Mouse (Mus musculus): ENCODE results near the gene Kcnh6.
A peak's percentile ranks its signal among the peaks of the same experiment; 100 is the strongest.
"Not testable (repeated sequence)": the region's sequence is repeated elsewhere in the genome, so short reads cannot be mapped to it uniquely, and the experiment has no call there.

The Kcnh6 gene

DNA sequence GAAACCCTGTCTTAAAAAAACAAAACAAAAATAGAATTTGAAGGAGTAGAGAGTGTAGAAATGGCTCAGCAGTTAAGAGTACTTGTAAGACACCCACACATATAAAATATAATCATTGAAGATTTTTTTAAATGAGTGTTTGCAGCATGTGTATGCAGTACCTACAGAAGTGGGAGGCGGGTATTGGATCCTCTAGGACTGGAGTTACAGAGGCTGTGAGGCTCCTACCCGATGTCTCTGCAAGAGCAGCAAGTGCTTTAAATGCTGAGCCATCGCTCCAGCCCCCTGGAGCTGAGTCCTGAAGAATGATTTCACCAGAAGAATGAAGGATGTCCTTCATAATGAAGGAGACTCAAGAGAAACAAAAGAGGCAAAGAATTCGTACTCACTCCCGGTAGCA is 55.8 kb downstream of the Kcnh6 start:
- peak in 1 of 2 experiments; percentile 19 for DNase-seq (ENCODE audit: low spot score in 2 of 2)

DNA sequence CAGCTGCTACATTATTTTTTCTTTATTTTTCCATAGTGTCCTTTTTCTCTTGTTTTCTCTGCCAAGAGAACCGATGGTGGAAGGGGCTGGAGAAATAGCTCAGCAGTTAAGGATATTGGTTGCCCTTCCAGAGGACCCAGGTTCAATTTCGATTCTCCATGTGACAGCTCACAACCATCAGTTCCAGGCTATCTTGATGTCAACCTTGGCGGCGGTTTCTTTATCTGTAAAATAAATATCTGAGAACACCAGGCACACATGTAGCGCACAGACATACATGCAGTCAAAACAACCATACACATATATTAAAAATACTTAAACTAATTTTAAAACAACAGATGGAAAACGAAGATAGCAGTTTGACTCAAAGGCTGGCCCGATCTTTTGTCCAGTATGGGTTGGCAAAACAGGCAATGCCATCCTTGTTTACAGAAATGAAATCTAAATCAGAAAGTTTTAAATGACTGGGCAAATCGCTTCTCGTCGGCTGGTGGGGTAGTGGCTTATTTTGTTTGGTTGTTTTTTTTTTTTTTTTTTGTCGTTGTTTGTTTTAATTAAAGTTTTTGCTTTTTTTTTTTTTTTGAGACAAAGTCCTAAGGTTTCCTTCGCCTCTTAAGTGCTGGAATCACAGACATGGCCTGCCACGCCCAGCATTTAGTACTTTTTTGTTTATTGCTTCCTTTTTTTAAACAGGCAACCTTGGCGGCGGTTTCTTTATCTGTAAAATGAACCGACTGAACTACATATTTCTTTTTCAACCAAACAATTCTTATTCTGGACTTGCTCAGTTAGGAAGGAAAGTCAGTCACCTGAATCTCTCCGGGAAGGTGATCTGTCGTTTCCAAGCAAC is 57.4 kb downstream of the Kcnh6 start:
- no peak for DNase-seq (ENCODE audit: low spot score in 2 of 2)

DNA sequence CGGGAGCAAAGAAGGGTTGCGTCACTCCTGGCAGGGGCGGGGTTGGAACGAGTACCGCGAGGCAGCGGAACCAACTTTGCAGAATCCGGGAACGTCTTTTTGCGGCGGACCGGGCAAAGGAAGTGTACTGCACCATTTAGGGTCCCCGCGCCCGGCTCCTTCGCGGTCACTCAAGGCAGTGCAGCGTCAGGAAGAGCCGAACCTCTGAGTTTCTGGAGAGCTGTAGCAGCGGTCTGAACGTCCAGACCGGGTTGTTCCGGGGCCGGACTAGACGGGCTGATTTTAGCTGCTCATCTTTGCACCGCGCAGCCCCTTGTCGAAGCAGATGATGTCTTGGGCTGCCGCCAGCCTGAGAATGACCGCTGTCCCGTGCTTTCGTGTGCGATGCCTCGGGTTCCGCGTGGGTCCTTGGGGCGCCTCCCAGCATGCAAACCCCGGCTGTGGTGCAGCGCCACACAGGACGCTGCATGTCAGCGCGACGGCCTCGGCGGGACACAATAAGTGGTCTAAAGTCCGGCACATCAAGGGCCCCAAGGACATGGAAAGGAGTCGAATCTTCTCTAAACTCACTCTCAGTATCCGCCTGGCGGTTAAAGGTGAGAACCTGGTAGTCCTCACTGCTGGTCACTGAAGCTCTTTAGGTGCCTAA is 58.1 kb downstream of the Kcnh6 start, which contains the start of gene Taco1:
Gene Taco1 (plus strand): TSS at position 139 of the 649 bp plus-strand sequence.
- peak; percentile 97 for DNase-seq (ENCODE audit: low spot score in 2 of 2)

DNA sequence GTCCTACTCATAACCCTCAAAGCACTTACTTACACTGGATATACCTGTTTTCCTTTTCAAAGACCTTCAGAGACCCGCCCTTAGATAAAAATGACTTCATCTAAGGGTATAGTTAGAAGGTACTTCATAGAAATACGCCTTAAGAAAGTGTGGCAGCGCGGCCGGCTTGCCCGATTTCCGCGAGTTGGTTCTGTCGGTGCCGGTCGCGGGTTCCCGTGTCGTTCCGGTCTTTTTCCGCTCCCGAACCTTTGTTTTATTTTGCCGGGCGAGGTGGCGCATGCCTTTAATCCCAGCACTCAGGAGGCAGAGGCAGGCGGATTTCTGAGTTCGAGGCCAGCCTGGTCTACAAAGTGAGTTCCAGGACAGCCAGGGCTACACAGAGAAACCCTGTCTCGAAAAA is 58.7 kb downstream of the Kcnh6 start:
- not testable (repeated sequence) for DNase-seq (ENCODE audit: low spot score in 2 of 2)

DNA sequence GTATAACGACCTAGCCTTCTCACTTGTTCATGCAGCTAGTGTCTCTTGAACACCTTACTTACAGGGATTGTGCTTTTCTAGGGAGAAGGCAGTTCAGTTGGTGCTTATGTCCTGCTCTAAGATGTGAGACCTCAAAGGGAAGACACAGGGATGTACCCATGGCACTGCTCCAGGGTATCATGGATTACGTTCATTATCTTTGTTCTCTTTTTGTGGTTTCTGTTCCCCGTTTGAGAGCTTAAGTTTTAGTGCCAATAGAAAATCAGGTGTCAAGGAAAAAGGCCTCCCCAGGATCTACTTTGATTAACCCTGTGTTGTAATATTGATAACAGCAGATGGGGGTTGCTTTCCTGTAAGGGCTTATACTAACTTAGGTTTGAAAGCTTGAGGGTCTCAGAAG is 65.8 kb downstream of the Kcnh6 start:
- DNase-seq (ENCODE audit: low spot score in 2 of 2), result no peak

DNA sequence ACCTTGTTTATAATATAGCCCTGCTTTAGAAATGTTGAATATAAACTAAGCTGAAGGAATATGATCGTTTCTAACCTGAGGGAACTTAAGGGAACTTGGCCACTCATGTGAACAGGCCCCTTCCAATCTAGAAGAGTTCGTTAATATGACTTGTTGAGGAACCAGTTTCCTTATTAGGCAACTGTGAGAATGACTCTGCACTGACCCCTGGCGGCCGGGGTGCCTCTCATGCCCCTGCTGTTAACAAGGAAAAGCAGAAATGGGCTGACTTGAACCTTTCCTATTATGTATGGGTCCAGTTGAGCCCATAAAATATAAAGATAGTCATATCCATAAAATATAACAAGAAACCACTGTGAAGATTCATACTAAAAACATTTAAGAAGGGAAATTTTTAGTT is 68.4 kb downstream of the Kcnh6 start:
- DNase-seq (ENCODE audit: low spot score in 2 of 2), result peak; percentile 54 to 58

Measured in right cerebral cortex, adult 2 months (tissue).